Mouse (Mus musculus): Measurements from ENCODE around the gene Msi2. TPM values are rescaled to one million over a fixed set of nuclear protein-coding genes. Genes with fewer than 3 reads are reported as not detected.

The Msi2 gene
- polyA plus RNA-seq, 1 experiment from 2014 or later: 25.6 TPM

GRCm38 (mm10) chr11:88613771-88614526 is 104.4 kb downstream of the Msi2 start:
- H3K9ac ChIP-seq (replicated peaks; ENCODE audit: low read depth, low read length): no peak overlapping the region
- WGBS: 76% methylated on average over 11 of the region's 11 CpGs
- no peak for ATAC-seq (ENCODE audit: low read depth)
- no peaks in the 10 kb centered on the region for H3K9me3 ChIP-seq (ENCODE audit: control insufficient read depth, low read length)
- no peak overlapping the region for H3K4me3 ChIP-seq (ENCODE audit: low read depth, low read length)
- no peak overlapping the region for H3K4me2 ChIP-seq (ENCODE audit: low read depth, low read length)
- no peaks in the 10 kb centered on the region for H3K27me3 ChIP-seq (ENCODE audit: control insufficient read depth, insufficient read depth, low read length)
- H3K4me1 ChIP-seq (ENCODE audit: control insufficient read depth, insufficient read depth, low read length): peaks cover 11% of the 10 kb centered on the region
- no peaks in the 10 kb centered on the region for H3K36me3 ChIP-seq (ENCODE audit: control insufficient read depth, insufficient read depth, low read length)
- peak overlapping the region; percentile 48 for H3K27ac ChIP-seq (ENCODE audit: low read depth, low read length)

DNA sequence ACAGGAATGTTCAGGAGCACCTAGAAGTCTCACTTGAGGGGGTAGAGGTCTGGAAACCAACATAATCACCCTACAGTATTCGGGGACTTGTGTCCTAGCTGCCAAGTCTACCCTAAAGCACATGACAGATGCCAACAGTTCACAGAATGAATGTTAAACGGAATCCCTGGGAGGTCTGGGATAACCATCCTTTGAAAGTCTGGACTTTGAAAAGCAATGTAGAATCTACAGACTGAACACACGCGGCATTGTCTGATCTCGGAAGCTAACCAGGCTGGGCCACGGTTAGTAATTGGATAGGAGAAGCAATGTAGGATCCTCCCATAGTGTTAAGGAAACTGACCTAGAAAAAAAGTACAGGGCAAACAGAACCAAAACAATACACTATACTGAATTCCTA is 105.3 kb downstream of the Msi2 start:
- no peaks in the 10 kb centered on the region for H3K9me3 ChIP-seq (ENCODE audit: control insufficient read depth, low read length)
- no peaks in the 10 kb centered on the region for H3K36me3 ChIP-seq (ENCODE audit: control insufficient read depth, insufficient read depth, low read length)
- no peak overlapping the region for H3K4me2 ChIP-seq (ENCODE audit: low read depth, low read length)
- no peak overlapping the region for H3K9ac ChIP-seq (replicated peaks; ENCODE audit: low read depth, low read length)
- no peaks in the 10 kb centered on the region for H3K27me3 ChIP-seq (ENCODE audit: control insufficient read depth, insufficient read depth, low read length)
- no peak for ATAC-seq (ENCODE audit: low read depth)
- no peak overlapping the region for H3K4me3 ChIP-seq (ENCODE audit: low read depth, low read length)
- H3K4me1 ChIP-seq (ENCODE audit: control insufficient read depth, insufficient read depth, low read length): peaks cover 4% of the 10 kb centered on the region
- H3K27ac ChIP-seq (ENCODE audit: low read depth, low read length): no peak overlapping the region
- 37% methylated on average over 6 of the region's 6 CpGs for WGBS

DNA sequence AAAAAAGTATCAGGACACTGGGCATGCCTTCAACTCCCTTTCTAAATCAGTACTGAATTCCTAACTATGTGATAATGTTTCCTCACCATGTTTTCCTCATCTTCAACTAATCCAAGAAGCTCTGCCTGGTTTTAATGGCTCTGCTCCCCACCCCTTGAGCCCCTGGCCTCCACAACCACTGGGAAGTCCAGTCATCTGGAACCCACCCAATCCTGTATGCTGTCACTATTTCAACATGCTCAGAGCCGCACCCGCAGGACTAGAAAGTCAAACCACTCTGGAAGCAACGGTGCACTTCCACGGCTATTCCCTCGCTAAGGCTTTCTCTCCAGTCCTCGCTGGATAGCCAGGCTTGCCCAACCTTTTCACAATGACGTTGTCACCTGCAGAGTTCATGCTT is 106.2 kb downstream of the Msi2 start:
- peaks cover 10% of the 10 kb centered on the region for H3K4me1 ChIP-seq (ENCODE audit: control insufficient read depth, insufficient read depth, low read length)
- no peak for ATAC-seq (ENCODE audit: low read depth)
- WGBS: 93% methylated on average over 7 of the region's 7 CpGs
- H3K27ac ChIP-seq (ENCODE audit: low read depth, low read length): no peak overlapping the region
- no peaks in the 10 kb centered on the region for H3K36me3 ChIP-seq (ENCODE audit: control insufficient read depth, insufficient read depth, low read length)
- no peak overlapping the region for H3K4me3 ChIP-seq (ENCODE audit: low read depth, low read length)
- H3K4me2 ChIP-seq (ENCODE audit: low read depth, low read length): no peak overlapping the region
- H3K9ac ChIP-seq (replicated peaks; ENCODE audit: low read depth, low read length): no peak overlapping the region
- H3K9me3 ChIP-seq (ENCODE audit: control insufficient read depth, low read length): no peaks in the 10 kb centered on the region
- H3K27me3 ChIP-seq (ENCODE audit: control insufficient read depth, insufficient read depth, low read length): no peaks in the 10 kb centered on the region

- H3K4me1 ChIP-seq (ENCODE audit: control insufficient read depth, insufficient read depth, low read length): peaks cover 22% of the 10 kb centered on the region
- WGBS: 94% methylated on average over 6 of the region's 6 CpGs
Measured at GRCm38 (mm10) chr11:88610809-88611208, 107.5 kb downstream of the Msi2 start.

GRCm38 (mm10) chr11:88610112-88610511 is 108.2 kb downstream of the Msi2 start:
- 100% methylated on average over 1 of the region's 1 CpGs for WGBS
- Histone ChIP-seq H3K36me3 (ENCODE audit: control insufficient read depth, insufficient read depth, low read length) (no peaks in the 10 kb centered on the region), H3K4me1 (ENCODE audit: control insufficient read depth, insufficient read depth, low read length) (peaks cover 28% of the 10 kb centered on the region)

More at GRCm38 (mm10) chr11:88610809-88611208, 107.5 kb downstream of the Msi2 start:
- Histone ChIP-seq H3K9me3 (ENCODE audit: control insufficient read depth, low read length) (no peaks in the 10 kb centered on the region), H3K27me3 (ENCODE audit: control insufficient read depth, insufficient read depth, low read length) (no peaks in the 10 kb centered on the region), H3K27ac (ENCODE audit: low read depth, low read length) (no peak overlapping the region), H3K36me3 (ENCODE audit: control insufficient read depth, insufficient read depth, low read length) (no peaks in the 10 kb centered on the region), H3K4me2 (ENCODE audit: low read depth, low read length) (no peak overlapping the region), H3K4me3 (ENCODE audit: low read depth, low read length) (no peak overlapping the region), H3K9ac (replicated peaks; ENCODE audit: low read depth, low read length) (no peak overlapping the region)
- no peak for ATAC-seq (ENCODE audit: low read depth)

DNA sequence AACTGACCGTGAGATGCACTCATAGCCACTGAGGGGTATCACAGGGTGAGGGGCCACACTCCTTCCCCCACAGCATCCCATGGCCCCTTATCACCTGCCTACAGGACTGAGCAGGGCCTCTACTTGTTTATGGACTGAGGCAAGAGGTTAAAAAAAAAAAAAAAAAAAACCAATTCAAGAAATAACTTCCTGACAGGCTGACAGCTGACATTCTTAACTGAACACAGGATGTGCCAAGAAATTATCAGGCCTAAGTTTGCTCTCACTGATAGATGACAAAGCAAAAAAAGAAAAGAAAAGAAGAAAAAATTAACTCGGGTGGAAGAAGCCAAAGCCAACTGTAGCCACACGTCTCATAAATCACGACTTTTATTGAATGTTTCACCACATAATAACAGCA is 109.7 kb downstream of the Msi2 start:
- H3K27ac ChIP-seq (ENCODE audit: low read depth, low read length): no peak overlapping the region
- ATAC-seq (ENCODE audit: low read depth): no peak

More at GRCm38 (mm10) chr11:88610112-88610511, 108.2 kb downstream of the Msi2 start:
- no peak overlapping the region for H3K27ac ChIP-seq (ENCODE audit: low read depth, low read length)
- no peak overlapping the region for H3K4me3 ChIP-seq (ENCODE audit: low read depth, low read length)
- H3K9ac ChIP-seq (replicated peaks; ENCODE audit: low read depth, low read length): no peak overlapping the region
- no peak overlapping the region for H3K4me2 ChIP-seq (ENCODE audit: low read depth, low read length)
- no peaks in the 10 kb centered on the region for H3K9me3 ChIP-seq (ENCODE audit: control insufficient read depth, low read length)
- no peaks in the 10 kb centered on the region for H3K27me3 ChIP-seq (ENCODE audit: control insufficient read depth, insufficient read depth, low read length)
- no peak for ATAC-seq (ENCODE audit: low read depth)

DNA sequence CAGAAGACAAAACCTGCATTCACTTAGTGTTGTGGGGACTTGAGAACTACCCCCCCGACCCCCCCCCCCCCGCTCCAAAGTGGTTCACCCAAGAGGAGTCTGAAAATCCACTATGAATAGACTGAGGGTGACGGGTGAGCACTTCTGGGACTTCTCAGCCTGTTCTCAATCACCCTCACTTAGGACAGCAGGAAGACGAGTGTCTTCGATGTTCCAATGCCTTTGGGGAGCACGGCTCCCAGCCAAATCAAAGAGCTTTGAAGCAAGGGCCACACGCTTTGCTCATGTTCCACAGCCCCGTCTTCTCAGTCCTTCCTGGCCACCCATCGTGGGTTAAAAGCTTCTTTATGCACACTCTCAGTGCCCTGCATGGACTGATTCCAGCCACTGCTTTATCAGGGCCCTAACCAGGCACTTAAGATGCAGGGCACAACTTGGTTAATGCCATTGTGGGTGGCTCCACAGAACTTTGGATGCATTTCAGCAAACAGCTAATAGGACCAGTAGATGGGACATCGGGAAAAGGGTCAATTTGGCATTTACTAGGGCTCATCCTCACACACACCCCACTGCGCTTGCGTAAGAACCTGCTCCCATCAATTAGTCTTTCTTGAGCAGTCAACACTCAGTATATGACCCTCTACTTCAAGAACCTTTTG is 110.5 kb downstream of the Msi2 start:
- peak; percentile 64; the same call in 1 of the 2 replicates for ATAC-seq (ENCODE audit: low read depth)
- Histone ChIP-seq H3K36me3 (ENCODE audit: control insufficient read depth, insufficient read depth, low read length) (no peaks in the 10 kb centered on the region), H3K27ac (ENCODE audit: low read depth, low read length) (no peak overlapping the region), H3K4me1 (ENCODE audit: control insufficient read depth, insufficient read depth, low read length) (peaks cover 24% of the 10 kb centered on the region; the same call in 1 of the 2 replicates), H3K4me2 (ENCODE audit: low read depth, low read length) (no peak overlapping the region), H3K4me3 (ENCODE audit: low read depth, low read length) (no peak overlapping the region), H3K9ac (replicated peaks; ENCODE audit: low read depth, low read length) (no peak overlapping the region), H3K9me3 (ENCODE audit: control insufficient read depth, low read length) (no peaks in the 10 kb centered on the region), H3K27me3 (ENCODE audit: control insufficient read depth, insufficient read depth, low read length) (no peaks in the 10 kb centered on the region)
- 62% methylated on average over 12 of the region's 12 CpGs for WGBS

More for the DNA sequence above, 109.7 kb downstream of the Msi2 start:
- no peak overlapping the region for H3K4me3 ChIP-seq (ENCODE audit: low read depth, low read length)
- no peaks in the 10 kb centered on the region for H3K9me3 ChIP-seq (ENCODE audit: control insufficient read depth, low read length)
- H3K27me3 ChIP-seq (ENCODE audit: control insufficient read depth, insufficient read depth, low read length): no peaks in the 10 kb centered on the region
- H3K4me2 ChIP-seq (ENCODE audit: low read depth, low read length): no peak overlapping the region
- WGBS: 58% methylated on average over 4 of the region's 4 CpGs
- no peaks in the 10 kb centered on the region for H3K36me3 ChIP-seq (ENCODE audit: control insufficient read depth, insufficient read depth, low read length)
- peaks cover 26% of the 10 kb centered on the region for H3K4me1 ChIP-seq (ENCODE audit: control insufficient read depth, insufficient read depth, low read length)
- H3K9ac ChIP-seq (replicated peaks; ENCODE audit: low read depth, low read length): no peak overlapping the region

- no peak for ATAC-seq (ENCODE audit: low read depth)
- no peaks in the 10 kb centered on the region for H3K27me3 ChIP-seq (ENCODE audit: control insufficient read depth, insufficient read depth, low read length)
- H3K4me2 ChIP-seq (ENCODE audit: low read depth, low read length): no peak overlapping the region
- peaks cover 24% of the 10 kb centered on the region; the same call in 1 of the 2 replicates for H3K4me1 ChIP-seq (ENCODE audit: control insufficient read depth, insufficient read depth, low read length)
- WGBS: 55% methylated on average over 6 of the region's 6 CpGs
- no peak overlapping the region for H3K9ac ChIP-seq (replicated peaks; ENCODE audit: low read depth, low read length)
- H3K9me3 ChIP-seq (ENCODE audit: control insufficient read depth, low read length): no peaks in the 10 kb centered on the region
- H3K4me3 ChIP-seq (ENCODE audit: low read depth, low read length): no peak overlapping the region
- peak overlapping the region; percentile 45; the same call in 1 of the 2 replicates for H3K27ac ChIP-seq (ENCODE audit: low read depth, low read length)
- H3K36me3 ChIP-seq (ENCODE audit: control insufficient read depth, insufficient read depth, low read length): no peaks in the 10 kb centered on the region
Measured at GRCm38 (mm10) chr11:88605771-88606170, 112.5 kb downstream of the Msi2 start.

DNA sequence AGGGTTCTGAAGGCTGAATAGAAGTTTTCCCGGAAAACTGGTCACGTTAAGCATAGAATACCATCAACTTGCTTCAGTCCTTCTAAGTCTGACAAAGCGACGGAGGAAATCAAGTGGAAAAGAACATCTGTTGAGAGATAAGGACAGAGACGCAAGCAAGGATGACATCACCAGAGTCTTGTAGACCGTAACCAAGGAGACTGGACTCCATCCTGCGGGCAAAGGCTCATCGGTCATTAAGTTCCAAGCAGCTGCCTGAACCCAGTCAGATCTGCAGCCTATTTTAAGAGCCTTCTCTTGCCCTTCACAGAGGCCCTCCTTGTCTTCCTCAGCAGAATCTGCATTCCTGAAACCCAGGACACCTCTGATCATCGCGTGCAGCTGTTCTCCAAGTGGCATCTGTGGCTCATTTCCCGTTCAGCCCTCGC is 113.2 kb downstream of the Msi2 start:
- Histone ChIP-seq H3K9ac (replicated peaks; ENCODE audit: low read depth, low read length) (no peak overlapping the region), H3K4me1 (ENCODE audit: control insufficient read depth, insufficient read depth, low read length) (peaks cover 28% of the 10 kb centered on the region; the same call in 1 of the 2 replicates), H3K4me2 (ENCODE audit: low read depth, low read length) (no peak overlapping the region), H3K27ac (ENCODE audit: low read depth, low read length) (no peak overlapping the region), H3K9me3 (ENCODE audit: control insufficient read depth, low read length) (no peaks in the 10 kb centered on the region), H3K36me3 (ENCODE audit: control insufficient read depth, insufficient read depth, low read length) (no peaks in the 10 kb centered on the region), H3K4me3 (ENCODE audit: low read depth, low read length) (no peak overlapping the region), H3K27me3 (ENCODE audit: control insufficient read depth, insufficient read depth, low read length) (no peaks in the 10 kb centered on the region)
- ATAC-seq (ENCODE audit: low read depth): no peak
- WGBS: 36% methylated on average over 12 of the region's 12 CpGs

Measured in neural tube, embryonic 14.5 days (tissue).